Mouse (Mus musculus) G1E (cell line): ENCODE data around the gene Pipox.

Source experiments
- CTCF ChIP-seq: IDR thresholded peaks from 2 replicates; pipeline ENCODE4 v1.5.1; 2012; ENCODE audit warnings: low read depth, low read length, inconsistent platforms, mixed read lengths
- GATA1 ChIP-seq: IDR thresholded peaks from 2 replicates; pipeline ENCODE4 v1.6.1; 2012; ENCODE audit warnings: borderline replicate concordance, low read length, inconsistent platforms, mixed read lengths
- POLR2AphosphoS5 ChIP-seq: IDR thresholded peaks from 2 replicates; pipeline ENCODE4 v1.6.1; 2012; ENCODE audit warnings: low read depth, low read length, inconsistent platforms; ENCODE audit not compliant: insufficient replicate concordance
- TAL1 ChIP-seq: conservative IDR thresholded peaks from 2 replicates; pipeline ENCODE4 v1.6.1; 2012; ENCODE audit warnings: low read depth, low read length, inconsistent platforms, mixed read lengths

DNA sequence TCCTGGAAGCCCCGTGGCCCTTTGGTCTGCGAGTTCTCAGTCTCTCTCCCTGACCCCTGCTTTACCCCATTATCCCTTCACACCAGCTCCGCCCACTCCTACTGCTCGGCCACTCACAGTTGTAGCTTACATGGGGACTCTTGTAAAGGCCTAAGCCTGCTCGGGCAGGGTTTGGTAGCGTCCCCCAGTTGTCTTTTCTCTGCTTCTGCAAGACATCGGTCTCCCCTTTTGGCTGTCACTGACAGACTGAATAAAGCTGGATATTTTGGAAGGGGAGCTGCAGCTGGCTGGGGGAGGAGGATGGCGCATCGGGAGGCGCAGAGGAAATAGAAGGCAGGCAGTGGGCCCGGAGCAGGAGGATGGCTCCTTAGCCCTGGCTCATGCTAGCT is 17.1 kb downstream of the Pipox start:
- TF ChIP-seq CTCF: no peak
- no peak for TF ChIP-seq POLR2AphosphoS5
- no peak for TF ChIP-seq GATA1
- no peak for TF ChIP-seq TAL1
